Mouse (Mus musculus): ENCODE results near the gene Psmd12. TPM values are rescaled to one million over a fixed set of nuclear protein-coding genes. Genes with fewer than 3 reads are reported as not detected.

The Psmd12 gene
- polyA plus RNA-seq, 1 experiment from 2014 or later: 151 TPM

DNA sequence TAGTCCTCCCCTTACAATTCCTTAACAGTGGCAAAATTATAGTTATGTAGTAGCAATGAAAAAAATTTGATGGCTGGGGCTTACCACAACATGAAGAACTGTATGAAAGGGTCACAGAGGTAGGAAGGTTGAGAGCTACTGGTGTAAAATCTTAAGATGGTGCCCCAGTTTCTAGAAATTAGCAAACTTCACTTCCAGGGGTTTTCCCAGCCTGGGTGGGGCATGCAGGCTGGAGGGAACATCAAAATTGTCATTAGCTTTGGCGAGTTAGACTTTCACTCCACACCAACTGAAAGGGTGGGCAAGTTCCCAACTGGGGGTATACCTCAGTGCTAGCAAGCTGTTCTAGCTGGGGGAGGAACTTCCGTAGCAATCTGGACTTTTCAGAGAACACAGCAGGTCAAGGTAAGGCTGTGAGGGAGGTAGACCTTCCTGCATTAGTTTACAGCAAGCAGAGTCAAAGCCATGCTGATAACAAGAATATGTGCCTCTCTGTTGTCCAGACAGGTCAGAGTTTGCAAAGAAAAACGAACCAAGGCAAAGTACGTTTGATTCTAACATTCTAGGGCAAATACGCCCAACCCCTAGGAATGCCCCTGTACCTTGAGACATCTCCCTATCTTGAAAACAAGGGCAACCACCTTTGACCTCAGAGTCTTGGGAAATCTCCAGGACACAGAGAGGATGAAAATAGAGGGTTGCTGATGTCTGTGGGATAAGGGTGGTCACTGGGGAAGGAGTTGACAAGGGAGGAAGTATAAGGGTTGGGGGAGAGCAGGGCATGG is 39.6 kb downstream of the Psmd12 start:
- WGBS: 90% methylated on average over 5 of the region's 5 CpGs
- Histone ChIP-seq H3K4me1 (no peaks in the 10 kb centered on the region), H3K9me3 (replicated peaks) (no peaks in the 10 kb centered on the region), H3K4me2 (no peak overlapping the region), H3K9ac (replicated peaks) (no peak overlapping the region), H3K27ac (replicated peaks) (no peak overlapping the region), H3K36me3 (no peaks in the 10 kb centered on the region), H3K4me3 (replicated peaks) (no peak overlapping the region), H3K27me3 (replicated peaks) (no peaks in the 10 kb centered on the region)
- no peak for ATAC-seq (ENCODE audit: low FRiP score)

DNA sequence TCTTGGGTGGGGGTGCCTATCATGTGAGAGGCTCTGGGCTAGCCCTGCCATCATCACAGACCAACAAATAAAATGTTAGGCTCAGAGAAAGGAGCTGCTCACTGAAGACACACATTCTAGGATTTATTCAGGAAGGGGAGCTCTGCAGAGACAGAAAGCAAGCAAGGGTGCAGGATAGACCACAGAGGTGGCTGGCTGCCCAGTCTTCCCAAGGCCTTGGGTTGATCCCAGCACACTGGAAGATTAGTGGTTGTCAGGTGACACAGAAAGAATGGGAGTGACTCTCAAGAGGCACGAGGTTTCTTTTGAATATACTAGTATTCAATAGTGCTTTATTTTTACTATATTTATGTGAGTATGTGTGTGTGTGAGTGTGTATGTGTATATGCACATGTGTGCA is 41.9 kb downstream of the Psmd12 start:
- WGBS: 73% methylated on average over 1 of the region's 1 CpGs
- no peak overlapping the region for H3K27ac ChIP-seq (replicated peaks)

DNA sequence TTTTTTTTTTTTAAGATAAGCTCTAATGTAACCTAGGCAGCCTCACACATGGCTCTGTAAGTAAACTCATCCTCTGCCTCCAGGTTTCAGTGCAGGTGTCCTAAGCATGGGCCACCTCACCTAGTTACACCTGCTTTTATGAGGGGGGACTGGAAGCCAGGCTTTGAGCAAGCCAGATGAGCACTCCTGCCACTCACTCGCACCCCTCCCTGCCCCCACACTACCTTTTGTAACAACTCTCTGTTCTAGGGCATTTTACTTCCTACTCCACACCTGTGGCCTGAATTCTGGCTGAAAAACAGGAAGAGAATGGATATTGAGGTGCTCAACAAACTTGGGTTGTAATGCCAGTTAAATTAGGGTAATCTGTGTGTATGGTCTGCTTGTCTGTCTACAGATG is 45.7 kb downstream of the Psmd12 start:
- Histone ChIP-seq H3K4me3 (replicated peaks) (no peak overlapping the region), H3K27me3 (replicated peaks) (no peaks in the 10 kb centered on the region), H3K9ac (replicated peaks) (no peak overlapping the region), H3K36me3 (no peaks in the 10 kb centered on the region), H3K4me1 (no peaks in the 10 kb centered on the region; the same call in 1 of the 2 replicates), H3K4me2 (no peak overlapping the region), H3K9me3 (replicated peaks) (no peaks in the 10 kb centered on the region), H3K27ac (replicated peaks) (no peak overlapping the region)
- no peak for ATAC-seq (ENCODE audit: low FRiP score)
- 80% methylated on average over 1 of the region's 1 CpGs for WGBS

More for the DNA sequence above, 41.9 kb downstream of the Psmd12 start:
- H3K9ac ChIP-seq (replicated peaks): no peak overlapping the region
- no peaks in the 10 kb centered on the region for H3K27me3 ChIP-seq (replicated peaks)
- ATAC-seq (ENCODE audit: low FRiP score): no peak
- H3K4me1 ChIP-seq: no peaks in the 10 kb centered on the region
- H3K9me3 ChIP-seq (replicated peaks): no peaks in the 10 kb centered on the region
- no peaks in the 10 kb centered on the region for H3K36me3 ChIP-seq
- H3K4me2 ChIP-seq: no peak overlapping the region
- no peak overlapping the region for H3K4me3 ChIP-seq (replicated peaks)

DNA sequence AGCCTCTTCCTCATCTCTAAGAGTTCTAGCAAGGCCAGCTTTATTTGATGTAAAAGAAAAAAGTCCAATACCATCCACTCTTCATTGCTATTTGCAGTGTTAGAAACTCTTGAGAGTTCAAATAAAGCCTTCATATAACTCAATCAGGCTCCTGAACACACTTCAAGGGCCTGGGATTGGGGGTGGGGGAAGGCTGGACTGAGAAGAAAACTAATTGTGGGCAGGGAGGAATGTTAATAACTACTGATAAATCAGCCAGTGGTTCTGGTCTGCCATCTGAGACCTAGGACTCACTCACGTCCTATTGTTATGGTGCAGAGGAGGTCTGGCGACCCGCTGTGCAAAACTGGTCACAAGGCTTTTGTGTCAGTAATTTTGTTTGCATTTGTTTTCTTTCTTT is 48.3 kb downstream of the Psmd12 start:
- Histone ChIP-seq H3K36me3 (no peaks in the 10 kb centered on the region), H3K9me3 (replicated peaks) (no peaks in the 10 kb centered on the region), H3K4me1 (no peaks in the 10 kb centered on the region; the same call in 1 of the 2 replicates), H3K4me2 (no peak overlapping the region), H3K27me3 (replicated peaks) (no peaks in the 10 kb centered on the region), H3K4me3 (replicated peaks) (no peak overlapping the region), H3K27ac (replicated peaks) (no peak overlapping the region), H3K9ac (replicated peaks) (no peak overlapping the region)
- WGBS: 24% methylated on average over 3 of the region's 3 CpGs
- no peak for ATAC-seq (ENCODE audit: low FRiP score)

DNA sequence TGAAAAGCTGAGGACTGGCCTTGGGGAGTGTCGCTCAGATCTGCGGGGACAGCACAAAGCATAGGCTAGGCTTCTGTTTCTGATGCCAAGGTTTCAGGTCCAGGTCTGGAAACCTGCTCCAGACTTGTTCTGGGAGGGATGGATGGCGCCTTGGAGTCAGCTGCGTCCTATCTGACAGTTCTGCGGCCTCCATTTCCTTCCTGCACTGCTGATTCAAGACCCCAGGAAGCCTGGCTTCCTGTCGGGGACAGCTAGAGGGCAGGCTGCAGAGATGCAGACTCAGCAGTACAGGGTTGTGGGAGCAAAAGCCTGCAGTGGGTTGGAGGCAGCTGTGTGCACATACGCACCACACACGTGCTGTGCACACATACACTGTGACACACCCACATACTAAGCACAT is 50.0 kb downstream of the Psmd12 start:
- WGBS: 45% methylated on average over 8 of the region's 8 CpGs
- Histone ChIP-seq H3K27me3 (replicated peaks) (no peaks in the 10 kb centered on the region), H3K9ac (replicated peaks) (no peak overlapping the region), H3K4me2 (no peak overlapping the region), H3K4me3 (replicated peaks) (no peak overlapping the region), H3K9me3 (replicated peaks) (no peaks in the 10 kb centered on the region), H3K36me3 (no peaks in the 10 kb centered on the region), H3K4me1 (no peaks in the 10 kb centered on the region; the same call in 1 of the 2 replicates), H3K27ac (replicated peaks) (no peak overlapping the region)
- ATAC-seq (ENCODE audit: low FRiP score): no peak

DNA sequence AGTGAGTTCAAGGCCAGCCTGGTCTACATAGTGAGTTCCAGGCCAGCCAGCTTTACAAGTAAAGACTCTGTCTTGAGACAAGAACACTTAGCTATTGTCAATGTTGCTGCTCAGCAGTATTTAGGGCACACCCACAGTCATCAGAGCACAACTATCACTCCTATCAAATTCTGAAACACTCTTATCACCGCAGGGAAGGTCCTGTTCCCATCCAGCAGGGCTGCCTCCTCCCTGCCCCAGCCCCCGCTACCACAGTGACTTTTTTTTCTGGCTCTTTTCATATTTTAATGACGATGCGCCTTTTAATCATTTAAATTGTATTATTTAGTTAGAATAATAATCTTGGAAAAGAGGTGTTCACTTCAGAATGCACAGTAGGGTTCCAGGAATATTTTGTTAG is 52.2 kb downstream of the Psmd12 start:
- 77% methylated on average over 4 of the region's 4 CpGs for WGBS
- Histone ChIP-seq H3K9ac (replicated peaks) (no peak overlapping the region), H3K4me3 (replicated peaks) (no peak overlapping the region), H3K27ac (replicated peaks) (no peak overlapping the region), H3K9me3 (replicated peaks) (no peaks in the 10 kb centered on the region), H3K4me2 (no peak overlapping the region), H3K4me1 (no peaks in the 10 kb centered on the region; the same call in 1 of the 2 replicates), H3K27me3 (replicated peaks) (no peaks in the 10 kb centered on the region), H3K36me3 (no peaks in the 10 kb centered on the region)
- ATAC-seq (ENCODE audit: low FRiP score): no peak

DNA sequence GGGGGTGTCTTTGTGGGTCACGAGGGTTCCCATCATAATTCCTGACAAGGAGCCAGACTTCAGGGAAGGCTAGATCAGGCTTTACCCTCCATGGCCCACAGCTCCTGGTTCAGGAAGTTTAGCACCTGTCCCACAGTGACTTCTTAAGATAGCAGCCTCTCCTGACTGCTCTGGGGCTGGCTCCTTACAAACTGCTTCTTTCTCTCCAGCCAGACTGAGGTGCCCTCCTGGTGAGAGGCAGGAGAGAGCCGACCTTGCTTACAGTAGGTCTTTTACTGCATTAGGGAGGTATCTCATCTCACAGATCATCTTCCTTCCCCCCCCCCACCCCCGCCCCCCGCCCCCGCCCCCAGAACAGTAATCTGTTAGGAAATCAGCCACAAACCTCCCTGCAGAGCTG is 53.0 kb downstream of the Psmd12 start:
- 33% methylated on average over 5 of the region's 5 CpGs for WGBS
- no peak overlapping the region for H3K9ac ChIP-seq (replicated peaks)

DNA sequence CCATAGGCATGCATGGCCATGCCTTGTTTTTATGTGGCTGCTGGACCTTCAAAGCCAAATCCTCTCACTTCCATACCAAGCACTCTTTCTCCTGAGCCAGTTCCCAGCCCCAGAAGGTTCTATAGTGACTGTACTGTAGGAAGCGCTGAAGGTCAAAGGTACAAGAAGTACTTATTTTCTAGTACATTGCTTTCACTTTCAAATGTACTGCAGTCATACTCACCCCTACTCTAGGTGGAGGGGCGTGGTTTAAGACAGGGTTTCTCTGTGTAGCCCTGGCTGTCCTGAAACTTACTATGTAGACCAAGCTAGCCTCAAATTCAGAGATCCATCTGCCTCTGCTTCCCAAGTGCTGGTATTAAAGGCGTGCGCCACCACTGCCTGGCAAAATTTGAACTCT is 59.7 kb downstream of the Psmd12 start:
- H3K36me3 ChIP-seq: no peaks in the 10 kb centered on the region
- WGBS: 92% methylated on average over 4 of the region's 4 CpGs
- H3K4me2 ChIP-seq: no peak overlapping the region
- H3K9me3 ChIP-seq (replicated peaks): no peaks in the 10 kb centered on the region
- no peaks in the 10 kb centered on the region for H3K27me3 ChIP-seq (replicated peaks)
- no peak overlapping the region for H3K9ac ChIP-seq (replicated peaks)
- no peaks in the 10 kb centered on the region for H3K4me1 ChIP-seq
- no peak overlapping the region for H3K27ac ChIP-seq (replicated peaks)
- H3K4me3 ChIP-seq (replicated peaks): no peak overlapping the region
- no peak for ATAC-seq (ENCODE audit: low FRiP score)

More for the DNA sequence above, 53.0 kb downstream of the Psmd12 start:
- Histone ChIP-seq H3K4me2 (no peak overlapping the region), H3K36me3 (no peaks in the 10 kb centered on the region), H3K4me3 (replicated peaks) (no peak overlapping the region), H3K27me3 (replicated peaks) (no peaks in the 10 kb centered on the region), H3K4me1 (no peaks in the 10 kb centered on the region; the same call in 1 of the 2 replicates), H3K9me3 (replicated peaks) (no peaks in the 10 kb centered on the region), H3K27ac (replicated peaks) (no peak overlapping the region)
- ATAC-seq (ENCODE audit: low FRiP score): no peak

DNA sequence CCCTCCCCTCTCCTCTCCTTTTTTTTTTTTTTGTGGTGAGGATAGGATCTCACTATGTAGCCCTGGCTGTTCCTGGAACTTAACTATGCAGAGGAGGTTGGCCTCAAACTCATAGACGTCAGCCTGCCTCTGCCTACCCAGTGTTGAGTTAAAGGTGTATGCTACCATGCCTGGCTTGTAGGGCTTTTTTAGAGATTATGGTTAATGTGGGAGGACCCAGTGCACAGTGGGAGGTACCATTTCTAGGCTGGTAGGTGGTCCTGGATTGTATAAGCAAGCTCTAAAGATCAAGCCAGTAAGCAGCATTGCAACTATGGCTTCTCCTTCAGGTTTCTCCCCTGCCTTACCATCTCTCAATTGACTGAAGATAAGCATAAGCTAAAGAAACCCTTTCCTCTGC is 61.1 kb downstream of the Psmd12 start:
- H3K4me3 ChIP-seq (replicated peaks): no peak overlapping the region
- 58% methylated on average over 1 of the region's 1 CpGs for WGBS
- ATAC-seq (ENCODE audit: low FRiP score): no peak
- no peak overlapping the region for H3K4me2 ChIP-seq
- no peak overlapping the region for H3K9ac ChIP-seq (replicated peaks)
- H3K4me1 ChIP-seq: no peaks in the 10 kb centered on the region
- no peak overlapping the region for H3K27ac ChIP-seq (replicated peaks)
- no peaks in the 10 kb centered on the region for H3K9me3 ChIP-seq (replicated peaks)
- no peaks in the 10 kb centered on the region for H3K27me3 ChIP-seq (replicated peaks)
- no peaks in the 10 kb centered on the region for H3K36me3 ChIP-seq

DNA sequence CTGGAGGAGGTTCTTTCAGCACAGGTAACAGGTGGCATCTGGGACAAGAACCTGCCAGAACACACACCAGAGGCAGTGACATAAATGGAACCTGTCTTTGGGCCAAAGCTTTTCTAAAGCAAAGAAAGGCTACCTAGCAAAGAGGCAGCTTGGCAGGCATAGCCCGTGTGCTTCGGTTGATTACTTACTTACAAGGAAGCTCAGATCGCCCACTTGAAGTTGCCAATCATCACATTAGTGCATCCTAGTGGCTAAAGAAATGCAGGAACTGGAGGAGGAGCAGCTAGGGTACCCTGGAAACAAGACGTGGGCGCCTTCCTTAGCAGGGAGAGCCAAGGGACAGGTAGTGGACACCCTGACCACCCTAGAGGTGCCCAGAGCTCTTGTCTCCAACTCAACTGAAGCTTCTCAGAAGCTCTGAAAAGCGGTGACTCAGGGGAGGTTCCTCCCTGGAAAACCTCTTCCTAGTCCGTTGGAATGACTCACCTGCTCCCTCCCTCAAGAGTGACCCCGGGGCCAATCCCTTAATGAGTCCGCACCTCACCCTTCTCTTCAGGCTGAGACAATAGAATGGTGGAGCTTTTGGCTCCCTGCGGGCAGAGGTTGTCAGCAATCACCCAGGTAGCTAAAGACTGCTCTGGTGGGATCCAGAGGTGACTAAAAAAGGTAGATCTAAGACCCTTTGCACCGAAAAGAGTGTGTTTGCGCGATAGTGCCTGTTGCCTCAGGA is 66.6 kb downstream of the Psmd12 start:
- H3K4me2 ChIP-seq: peak overlapping the region; percentile 100
- peak overlapping the region; percentile 91 for H3K4me3 ChIP-seq (replicated peaks)
- H3K27me3 ChIP-seq (replicated peaks): 0 out of 2 replicates have a peak, but pooled peaks cover 4% of the 10 kb centered on the region
- ATAC-seq (ENCODE audit: low FRiP score): no peak
- H3K27ac ChIP-seq (replicated peaks): no peak overlapping the region
- no peaks in the 10 kb centered on the region for H3K9me3 ChIP-seq (replicated peaks)
- peak overlapping the region; percentile 88; the same call in 1 of the 2 replicates for H3K9ac ChIP-seq (replicated peaks)
- H3K4me1 ChIP-seq: peaks cover 24% of the 10 kb centered on the region
- 0 out of 2 replicates have a peak, but pooled peaks cover 14% of the 10 kb centered on the region for H3K36me3 ChIP-seq
- 30% methylated on average over 13 of the region's 13 CpGs for WGBS

DNA sequence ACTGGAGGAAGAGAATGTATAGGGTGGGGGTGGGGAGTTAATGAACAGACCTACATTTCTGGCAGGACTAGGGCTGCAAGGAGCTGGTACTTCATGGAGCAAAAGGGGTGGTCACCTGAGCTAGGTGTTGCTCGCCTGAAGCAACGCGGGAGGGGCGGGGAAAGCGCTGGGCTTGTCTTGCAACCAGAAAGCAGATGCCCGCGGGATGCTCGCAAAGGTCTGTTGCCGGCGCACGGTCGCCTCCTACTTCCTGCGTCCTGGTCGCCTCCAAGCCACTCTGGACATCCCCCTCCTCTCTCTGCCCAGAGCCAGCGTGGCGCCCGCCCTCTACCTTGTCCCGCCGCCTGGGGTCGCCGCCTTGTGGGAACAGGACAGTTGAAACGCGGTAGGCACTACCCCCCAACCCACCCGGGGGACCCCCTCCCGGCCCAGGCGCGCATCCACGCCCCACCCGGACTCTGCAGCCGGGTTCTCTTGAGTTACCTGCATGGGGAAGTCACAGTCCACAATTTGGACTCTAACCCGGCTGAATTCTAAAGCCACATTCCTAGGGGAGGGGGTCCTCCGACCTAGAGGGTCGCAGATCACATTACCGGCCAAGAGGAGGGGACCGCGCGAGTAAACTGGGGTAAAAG is 67.5 kb downstream of the Psmd12 start:
- peak overlapping the region; percentile 83 for H3K27ac ChIP-seq (replicated peaks)
- H3K9me3 ChIP-seq (replicated peaks): no peaks in the 10 kb centered on the region
- H3K4me3 ChIP-seq (replicated peaks): peak overlapping the region; percentile 91
- peak overlapping the region; percentile 88 for H3K9ac ChIP-seq (replicated peaks)
- WGBS: under 1% methylated on average over 36 of the region's 37 CpGs
- peak overlapping the region; percentile 100 for H3K4me2 ChIP-seq
- H3K4me1 ChIP-seq: peaks cover 26% of the 10 kb centered on the region
- H3K27me3 ChIP-seq (replicated peaks): 0 out of 2 replicates have a peak, but pooled peaks cover 4% of the 10 kb centered on the region
- H3K36me3 ChIP-seq: 0 out of 2 replicates have a peak, but pooled peaks cover 18% of the 10 kb centered on the region
- ATAC-seq (ENCODE audit: low FRiP score): peak; percentile 59
